Mouse (Mus musculus): ENCODE results near the gene Senp6.
"Not testable (repeated sequence)": the region's sequence is repeated elsewhere in the genome, so short reads cannot be mapped to it uniquely, and the experiment has no call there.

Senp6 gene

DNA sequence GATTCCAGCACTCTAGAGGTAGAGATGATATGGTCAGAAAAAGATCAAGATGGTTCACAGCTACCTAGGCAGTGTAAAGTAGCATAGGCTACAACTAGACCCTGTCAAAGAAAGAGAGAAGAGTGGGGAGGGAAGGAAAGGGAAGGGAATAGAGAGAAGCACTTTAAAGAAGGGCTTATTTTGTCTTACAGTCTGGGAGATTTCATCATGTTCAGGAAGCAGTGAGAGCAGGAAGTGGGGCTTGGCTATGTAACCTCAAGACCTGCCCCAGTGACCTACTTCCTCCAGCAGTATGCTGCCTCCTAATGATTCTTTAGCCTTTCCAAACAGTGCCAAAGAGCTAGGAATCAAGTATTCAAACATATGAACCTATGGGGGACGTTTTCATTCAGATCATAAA is 14.2 kb downstream of the Senp6 start:
- DNase-seq (ENCODE audit: low spot score): no peak

DNA sequence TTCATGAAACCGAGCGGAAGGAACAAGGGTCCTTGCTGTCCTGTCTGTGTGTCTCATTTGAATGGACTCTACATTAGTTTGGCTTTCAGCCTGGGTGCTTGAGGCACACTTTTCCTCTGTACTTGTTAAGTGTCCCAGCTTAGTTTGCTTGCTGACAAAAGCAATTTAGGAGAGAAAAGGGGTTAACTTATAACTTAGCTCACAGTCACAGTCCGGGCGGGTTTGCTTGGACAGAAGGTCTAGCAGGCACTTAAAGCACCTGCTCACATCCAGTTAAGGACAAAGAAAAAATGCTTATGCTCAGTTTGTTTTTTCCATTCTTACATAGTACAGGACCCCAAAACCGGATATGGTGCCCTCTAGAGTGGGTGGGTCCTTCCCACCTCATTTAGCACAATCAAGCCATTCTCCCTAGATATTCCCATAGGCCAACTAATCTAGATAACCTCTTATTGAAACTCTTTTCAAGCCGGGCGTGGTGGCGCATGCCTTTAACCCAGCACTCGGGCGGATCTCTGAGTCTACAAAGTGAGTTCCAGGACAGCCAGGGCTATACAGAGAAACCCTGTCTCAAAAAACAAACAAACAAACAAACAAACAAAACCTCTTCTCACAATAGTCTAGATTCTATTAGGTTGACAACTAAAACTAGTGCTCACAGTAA is 17.9 kb downstream of the Senp6 start:
- no peak for DNase-seq (ENCODE audit: low spot score)

DNA sequence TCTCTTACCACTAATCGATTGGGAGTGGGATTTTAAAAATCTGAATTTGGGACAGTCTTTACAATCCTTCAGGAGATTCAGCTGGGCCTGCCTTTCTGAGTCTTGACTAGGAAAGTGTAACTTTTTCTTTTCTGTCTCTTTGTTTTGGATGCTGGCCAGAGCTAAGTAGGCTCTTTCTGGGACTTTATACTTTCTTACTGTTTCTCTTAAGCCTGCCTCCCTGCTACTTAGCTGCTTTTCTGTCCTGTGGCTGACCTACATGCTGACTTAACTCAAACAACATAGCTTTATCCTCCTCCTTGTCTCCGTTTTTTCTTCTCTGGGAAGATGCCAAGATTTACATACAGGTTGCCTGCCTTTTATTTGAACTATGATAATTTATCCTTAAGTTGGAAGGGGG is 19.0 kb downstream of the Senp6 start:
- DNase-seq (ENCODE audit: low spot score): no peak

DNA sequence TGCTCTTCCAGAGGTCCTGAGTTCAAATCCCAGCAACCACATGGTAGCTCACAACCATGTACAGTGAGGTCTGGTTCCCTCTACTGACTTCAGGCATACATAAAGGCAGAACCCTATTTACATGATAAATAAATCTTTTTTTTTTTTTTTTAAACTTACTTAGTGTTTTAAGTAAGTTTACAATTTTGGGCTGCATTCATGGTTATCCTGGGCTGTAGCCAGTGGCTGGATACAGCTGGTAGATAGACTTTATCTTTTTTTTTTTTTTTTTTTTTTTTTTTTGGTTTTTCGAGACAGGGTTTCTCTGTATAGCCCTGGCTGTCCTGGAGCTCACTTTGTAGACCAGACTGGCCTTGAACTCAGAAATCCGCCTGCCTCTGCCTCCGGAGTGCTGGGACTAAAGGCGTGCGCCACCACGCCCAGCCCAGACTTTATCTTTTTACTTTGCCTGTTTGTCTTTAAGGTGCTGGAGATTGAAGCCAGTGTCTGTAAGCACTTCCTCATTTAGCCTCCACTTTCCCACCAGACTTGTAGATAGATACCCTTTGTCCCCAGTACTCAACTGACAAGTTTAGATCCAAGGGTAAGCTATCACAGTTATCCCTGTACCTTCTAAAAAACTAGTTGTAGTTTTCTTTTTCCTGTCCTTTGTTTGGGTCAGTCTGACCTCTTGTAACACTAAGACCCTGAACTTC is 19.7 kb downstream of the Senp6 start:
- not testable (repeated sequence) for DNase-seq (ENCODE audit: low spot score)

DNA sequence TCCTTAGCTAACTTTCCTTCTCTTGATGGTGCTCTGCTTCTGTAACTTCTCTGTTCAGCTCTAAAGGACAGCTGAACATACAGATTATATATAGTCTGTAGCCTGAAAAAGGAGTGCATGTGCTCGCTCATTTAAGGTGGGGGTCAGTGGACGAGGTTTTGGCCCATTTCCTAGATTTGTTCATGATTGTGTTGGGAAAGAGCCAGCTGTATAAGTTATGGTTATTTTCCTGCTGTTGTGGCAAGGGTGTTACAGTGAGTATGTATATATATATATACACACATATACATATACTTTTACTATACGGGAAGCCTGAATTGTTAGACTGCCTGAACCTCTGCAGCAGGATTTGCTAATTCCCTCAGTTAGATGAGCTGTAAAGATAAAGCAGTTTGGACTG is 22.7 kb downstream of the Senp6 start:
- DNase-seq (ENCODE audit: low spot score): no peak

DNA sequence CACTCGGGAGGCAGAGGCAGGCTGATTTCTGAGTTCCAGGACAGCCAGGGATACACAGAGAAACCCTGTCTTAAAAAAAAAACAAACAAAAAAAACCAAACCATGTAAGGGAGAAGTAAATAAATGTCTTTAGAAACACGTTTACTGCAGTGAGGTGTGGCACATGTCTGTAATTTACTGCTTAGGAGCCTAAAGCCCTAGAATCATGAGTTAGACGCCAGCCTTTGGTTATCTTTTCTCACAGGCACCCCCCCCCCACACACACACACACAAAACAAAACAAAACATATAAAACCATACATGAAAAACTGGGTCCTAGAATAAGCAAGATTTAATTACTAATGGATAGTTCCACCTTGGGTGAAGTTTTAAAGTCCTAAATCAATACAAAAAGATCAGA is 29.6 kb downstream of the Senp6 start:
- no peak for DNase-seq (ENCODE audit: low spot score)

DNA sequence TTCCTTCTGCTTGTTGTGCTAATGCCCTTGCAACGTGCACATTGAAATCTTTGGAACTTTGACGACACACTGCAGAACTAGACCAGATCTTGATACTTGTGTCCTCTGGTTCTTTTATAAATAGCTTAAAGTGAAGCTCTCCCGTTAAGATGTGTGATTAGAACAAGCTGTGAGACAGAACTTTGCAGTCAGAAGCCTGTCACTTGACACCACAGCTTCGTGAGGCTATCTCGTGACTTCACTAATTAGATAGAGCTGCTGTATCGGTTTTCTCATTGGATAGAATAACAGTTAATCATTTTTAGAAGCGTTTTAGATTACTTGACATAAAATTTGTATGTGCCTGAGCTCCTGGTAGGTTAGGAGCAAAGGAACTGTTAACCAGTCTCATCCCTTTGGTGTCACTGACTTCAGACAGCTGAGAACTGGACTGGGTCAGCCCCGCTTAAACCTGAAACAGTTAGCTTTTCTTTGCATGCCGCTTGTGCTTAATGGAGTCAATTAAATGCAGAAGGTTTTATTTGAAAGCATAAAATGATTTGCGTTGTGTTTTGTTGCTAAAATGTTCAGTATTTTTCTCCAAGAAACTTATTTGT is 79.4 kb downstream of the Senp6 start:
- DNase-seq (ENCODE audit: low spot score): no peak

DNA sequence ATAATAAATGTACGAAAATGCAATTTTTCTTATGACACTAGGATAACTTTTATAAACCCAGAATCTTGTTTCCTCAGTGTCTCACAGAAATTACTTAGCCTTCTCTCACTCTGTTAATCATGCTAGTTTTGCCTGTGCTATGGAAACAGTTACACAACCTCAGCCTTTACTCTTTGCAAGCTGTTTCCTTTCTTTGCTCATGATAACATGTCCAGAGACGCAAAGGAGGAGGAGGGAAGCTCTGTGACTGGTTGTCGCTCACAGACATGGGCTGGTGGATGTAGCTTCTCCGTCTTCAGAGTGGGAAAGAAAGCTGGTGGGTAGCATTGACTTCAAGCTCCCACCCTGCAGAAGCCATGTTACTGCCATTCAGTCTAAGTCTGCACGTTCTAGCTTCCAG is 82.9 kb downstream of the Senp6 start:
- DNase-seq (ENCODE audit: low spot score): no peak

DNA sequence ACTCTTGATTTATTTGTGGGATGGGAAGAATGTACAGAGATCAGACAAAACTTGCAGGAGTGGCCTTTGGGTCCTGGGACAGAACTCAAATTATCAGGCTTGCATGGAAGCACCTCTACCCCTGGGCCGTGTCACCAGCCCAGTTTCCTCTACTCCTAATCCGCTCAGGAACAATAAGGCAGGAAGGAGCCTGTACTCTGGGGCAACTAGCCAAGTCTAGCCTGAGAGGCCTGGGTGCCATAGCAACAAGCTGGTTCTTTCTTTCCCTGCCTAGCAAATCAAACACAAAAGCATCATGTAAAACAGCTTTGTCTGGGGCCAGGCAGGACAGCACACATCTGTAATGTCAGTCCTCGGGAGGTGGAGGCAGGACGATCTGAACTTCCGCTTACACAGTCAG is 88.6 kb downstream of the Senp6 start:
- no peak for DNase-seq (ENCODE audit: low spot score)

DNA sequence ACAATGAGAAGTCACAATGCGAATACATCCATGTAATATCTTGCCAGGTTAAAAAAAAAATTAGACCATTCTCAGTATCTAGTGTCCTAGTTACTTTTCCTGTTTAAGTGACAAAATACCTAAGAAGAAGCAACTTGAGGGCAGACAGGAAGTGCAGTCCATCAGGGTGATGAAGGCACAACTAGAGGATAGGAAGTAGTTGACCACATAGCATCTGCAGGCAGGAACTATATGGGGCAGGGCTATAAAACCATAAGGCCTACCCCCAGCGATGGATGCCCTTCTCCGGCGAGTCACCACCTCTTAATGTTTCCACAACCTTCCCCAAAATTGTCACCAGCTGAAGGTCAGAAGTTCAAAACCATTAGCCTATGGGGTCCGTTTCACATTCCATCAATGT is 90.1 kb downstream of the Senp6 start:
- DNase-seq (ENCODE audit: low spot score): no peak

DNA sequence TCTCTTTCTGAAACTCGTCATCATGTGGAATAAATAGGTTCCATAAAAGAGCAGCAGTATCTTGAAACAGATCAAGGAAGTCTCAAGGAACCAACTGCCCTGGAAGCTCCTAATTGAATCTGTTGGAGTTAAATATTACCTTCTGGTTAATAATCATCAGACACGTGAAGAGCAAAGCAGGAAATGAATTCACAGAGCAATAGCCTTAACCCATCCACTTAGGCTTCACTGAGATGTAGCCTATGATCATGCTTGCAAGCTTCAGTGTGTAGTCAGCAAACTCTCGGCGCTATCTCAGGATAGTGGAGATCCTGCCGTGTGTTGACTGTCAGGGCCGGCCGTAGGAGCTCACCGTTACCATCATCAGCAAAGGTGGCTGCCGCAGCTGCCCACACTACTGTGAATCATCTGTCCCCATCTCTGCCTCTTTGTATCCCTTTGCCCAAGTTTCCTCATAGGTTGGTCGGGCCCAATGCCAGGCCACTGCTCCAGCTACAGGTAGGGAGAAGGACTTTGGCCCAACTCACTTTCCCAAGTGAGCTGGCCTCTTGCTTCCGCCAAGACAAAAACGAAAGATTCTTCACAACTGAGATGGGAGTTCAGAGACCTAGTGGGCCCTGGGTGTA is 91.2 kb downstream of the Senp6 start:
- no peak for DNase-seq (ENCODE audit: low spot score)

DNA sequence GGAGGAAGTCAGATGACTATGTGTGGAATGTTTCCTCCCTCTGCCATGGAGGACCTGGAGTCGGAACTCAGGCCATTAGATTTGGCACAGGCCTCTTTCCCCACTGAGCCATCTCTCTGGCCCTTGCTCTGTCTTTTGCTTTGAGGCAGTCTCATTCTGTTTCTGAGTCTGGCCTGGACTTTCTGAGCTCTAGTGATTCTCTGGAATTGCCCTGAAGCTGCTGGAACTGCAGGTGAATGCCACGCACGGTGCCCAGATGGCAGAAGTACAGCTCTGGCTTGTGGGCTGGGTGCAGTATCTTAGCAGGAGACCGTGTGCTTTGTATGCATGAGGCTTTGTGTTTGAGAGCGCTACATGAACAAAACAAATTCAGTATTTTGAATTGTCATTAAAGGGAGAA is 92.2 kb downstream of the Senp6 start:
- DNase-seq (ENCODE audit: low spot score): no peak

DNA sequence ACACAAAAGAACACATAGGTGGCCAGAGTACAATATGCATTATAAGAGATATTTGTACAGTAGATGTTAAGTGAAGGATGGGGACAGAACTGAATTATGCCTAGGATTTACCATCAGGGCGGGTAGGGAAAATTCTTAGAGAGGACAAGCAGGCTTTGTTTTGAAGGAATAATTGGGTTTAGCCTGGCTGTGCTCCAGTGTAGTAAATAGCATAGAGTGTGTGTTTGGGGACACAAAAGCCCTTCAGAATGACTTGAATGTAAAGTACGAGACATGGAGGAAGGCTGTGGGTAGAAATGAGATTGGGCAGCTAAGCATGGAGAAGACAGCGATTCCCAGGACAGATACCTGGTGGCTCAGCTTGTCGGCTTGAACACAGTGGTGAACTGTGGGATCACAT is 94.7 kb downstream of the Senp6 start:
- DNase-seq (ENCODE audit: low spot score): no peak

DNA sequence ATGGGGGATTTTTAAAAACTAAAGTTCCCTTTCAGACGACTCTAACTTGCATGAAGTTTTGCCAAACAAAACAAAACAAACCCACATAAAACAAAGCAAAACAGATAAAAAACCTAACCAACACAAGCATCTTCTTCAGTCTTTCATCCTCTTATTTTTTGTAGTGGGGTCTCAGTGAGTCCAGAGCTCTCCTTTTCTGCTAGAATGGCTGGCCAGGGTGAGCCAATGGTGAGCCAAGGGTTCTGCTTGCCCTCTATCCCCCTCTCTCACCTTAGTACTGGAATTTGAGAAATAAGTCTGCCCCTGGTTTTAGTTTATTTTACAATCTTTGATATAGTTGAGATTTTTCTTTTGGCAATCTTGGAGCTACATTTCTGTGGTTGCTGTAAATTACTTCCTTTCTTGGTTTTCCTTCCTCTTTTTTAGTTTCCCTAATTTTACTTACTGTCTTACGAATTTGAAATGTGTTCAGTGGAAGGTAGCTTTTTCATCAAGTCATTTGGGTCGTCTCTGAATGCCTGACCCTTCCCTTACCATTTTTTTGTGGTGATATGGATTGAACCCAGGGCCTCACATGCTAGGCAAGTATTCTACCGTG is 96.5 kb downstream of the Senp6 start:
- no peak for DNase-seq (ENCODE audit: low spot score)

DNA sequence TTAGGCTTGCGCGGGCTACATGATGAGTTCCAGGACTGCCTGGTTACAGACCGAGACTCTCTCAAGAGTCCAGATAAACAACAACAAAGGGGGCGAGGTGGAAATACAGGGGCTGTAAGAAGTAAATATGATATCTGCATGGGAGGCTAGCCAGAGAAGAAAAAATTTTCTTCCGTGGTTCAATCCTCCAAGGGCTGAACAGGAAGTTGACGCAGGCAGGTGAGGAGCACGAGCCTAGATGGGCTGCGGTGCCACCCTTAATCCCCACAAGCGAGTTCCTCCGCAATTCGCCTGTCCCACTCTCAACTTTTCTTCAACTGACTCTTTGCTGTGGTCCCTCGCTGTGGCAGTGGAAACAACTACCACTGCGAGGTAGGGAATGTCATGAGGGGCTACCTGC is 97.5 kb downstream of the Senp6 start:
- DNase-seq (ENCODE audit: low spot score): no peak

DNA sequence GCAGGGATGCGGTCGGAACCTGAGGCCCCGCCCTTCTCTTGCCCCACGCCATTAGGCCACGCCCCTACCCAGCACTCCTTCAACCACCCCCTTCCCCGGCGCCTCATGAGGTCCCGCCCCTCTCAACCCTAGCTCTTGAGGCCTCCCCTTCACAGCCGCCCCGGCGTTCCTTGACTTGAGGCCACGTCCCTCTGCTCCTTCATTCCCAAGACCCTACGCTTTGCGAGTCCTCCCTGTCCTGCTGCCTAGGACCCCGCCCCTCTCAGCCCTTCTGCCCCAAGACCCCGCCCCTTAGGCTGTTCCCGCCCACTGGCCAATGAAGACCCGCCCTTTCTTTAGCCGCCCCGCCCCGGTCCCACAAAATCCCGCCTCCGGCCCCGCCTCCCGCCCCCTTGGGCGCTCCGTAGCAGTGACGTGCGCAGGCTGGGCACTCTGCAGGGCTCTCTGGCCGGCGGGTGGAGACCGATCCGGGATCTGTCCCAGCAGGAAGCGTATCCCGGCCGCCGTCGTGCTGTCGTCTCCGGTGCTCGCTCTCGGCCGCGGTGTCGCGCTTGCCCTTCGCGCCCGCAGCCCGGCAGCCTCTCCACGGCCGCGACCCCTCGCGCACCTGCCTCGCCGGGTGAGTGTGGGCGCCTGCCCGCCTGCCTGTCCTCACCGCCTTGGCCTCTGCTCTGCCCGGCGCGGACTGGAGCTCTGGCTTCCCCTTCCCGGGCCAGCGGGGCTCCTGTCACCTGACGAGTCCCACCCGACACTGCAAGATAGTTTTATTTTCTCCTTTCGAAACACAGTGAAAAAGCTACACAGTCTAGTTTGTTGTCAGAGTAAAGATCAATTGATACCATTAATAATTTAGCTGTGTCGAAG is 98.1 kb downstream of the Senp6 start, which contains the start of gene Myo6:
Myo6 (plus strand) TSS at position 421 of the 864 bp plus-strand sequence.
- peak; percentile 99 for DNase-seq (ENCODE audit: low spot score)

DNA sequence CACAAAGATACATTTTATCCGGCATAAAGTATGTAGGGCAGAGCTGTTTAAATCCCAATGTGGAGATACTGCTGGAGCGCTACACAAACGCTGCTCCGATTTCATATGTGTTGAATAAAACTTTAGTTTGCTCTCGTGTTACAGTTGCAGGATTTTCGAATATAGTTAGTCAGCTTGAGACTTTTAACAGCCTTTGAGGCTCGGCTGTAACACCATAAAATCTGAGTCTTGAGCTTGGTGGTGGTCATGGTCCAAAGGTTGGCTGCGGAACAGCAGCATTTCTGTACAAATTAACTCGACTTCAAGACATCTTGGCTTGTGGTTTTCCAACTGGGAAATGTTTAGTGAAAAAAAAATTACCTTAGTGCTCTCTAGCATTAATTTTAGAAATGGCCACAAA is 99.0 kb downstream of the Senp6 start:
- no peak for DNase-seq (ENCODE audit: low spot score)

DNA sequence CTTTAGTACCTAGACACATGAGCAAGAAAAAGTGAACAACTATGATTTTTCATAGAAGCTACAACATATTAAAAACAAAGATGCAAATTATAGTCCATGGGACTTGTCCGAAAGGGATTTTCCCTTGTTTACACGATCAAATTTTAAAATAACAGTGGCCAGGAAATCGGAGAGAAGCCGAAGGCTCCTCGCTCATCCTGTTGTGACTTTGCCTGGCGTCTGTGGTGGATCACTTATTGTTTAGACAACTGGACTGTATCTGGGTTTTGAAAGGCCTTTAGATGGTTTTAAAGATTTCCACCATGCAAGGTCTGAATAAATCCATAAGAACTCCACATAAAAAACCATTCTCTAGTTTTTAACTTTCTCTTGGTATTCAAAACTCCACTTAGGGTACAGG is 99.7 kb downstream of the Senp6 start:
- DNase-seq (ENCODE audit: low spot score): no peak

DNA sequence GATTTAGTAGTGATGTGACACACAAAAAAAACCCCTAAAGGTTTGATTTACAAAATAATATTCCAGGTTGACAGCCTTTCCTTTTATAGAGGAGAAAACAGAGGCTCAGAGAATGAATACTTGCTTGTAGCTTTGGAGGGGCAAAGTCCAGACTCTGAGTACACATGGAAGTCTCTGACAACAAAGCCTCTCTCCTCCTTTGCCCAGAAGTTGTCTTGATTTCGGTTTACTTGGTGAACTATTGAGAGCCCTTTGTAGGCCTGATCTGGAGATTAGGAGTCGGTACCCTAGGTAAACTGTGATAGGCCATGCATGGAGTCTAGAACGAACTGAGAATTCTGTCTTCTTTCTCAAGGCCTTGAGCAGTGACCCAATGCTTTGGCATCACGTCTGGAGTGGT is 100.4 kb downstream of the Senp6 start:
- no peak for DNase-seq (ENCODE audit: low spot score)

DNA sequence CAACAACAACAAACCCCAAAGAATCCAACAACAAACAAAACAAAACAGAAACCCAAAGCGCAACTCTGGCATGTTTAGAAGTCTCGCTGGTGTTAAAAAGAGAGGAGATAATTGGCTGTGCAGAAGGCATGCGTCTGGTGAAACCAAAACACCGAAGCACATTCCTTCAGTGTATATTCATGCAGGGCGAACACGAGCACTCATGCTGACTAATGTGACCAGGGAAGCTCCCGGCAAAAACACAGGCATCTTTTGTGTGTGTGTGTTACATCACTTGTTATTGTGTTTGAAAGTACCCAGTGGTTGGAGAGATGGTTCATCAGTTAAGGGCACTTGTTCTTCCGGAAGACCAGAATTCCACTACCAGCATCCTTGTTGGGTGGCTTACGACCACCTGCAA is 102.8 kb downstream of the Senp6 start:
- no peak for DNase-seq (ENCODE audit: low spot score)

DNA sequence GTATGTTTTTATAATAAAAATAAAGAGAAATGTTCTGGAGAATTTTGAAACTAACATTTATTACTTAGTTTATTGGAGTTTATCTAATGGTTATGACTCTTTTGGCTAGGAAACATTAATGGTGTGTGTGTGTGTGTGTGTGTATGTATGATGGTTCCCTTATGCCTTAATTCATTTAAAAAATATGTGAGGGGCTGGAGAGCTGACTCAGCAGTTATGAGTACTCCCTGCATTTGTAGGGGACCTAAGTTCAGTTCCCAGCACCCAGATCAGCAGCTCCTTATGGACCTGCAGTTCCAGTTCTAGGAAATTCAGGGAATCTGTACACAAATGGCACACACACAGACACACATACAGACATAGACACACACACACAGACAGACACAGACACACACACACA is 104.5 kb downstream of the Senp6 start:
- DNase-seq (ENCODE audit: low spot score): no peak
